Mouse (Mus musculus): ENCODE results near the gene Plbd1.
A peak's percentile ranks its signal among the peaks of the same experiment; 100 is the strongest.

The Plbd1 gene

GRCm38 (mm10) chr6:136647455-136647861 is 14.3 kb downstream of the Plbd1 start:
- DNase-seq: no peak

- DNase-seq: no peak
Measured at GRCm38 (mm10) chr6:136646207-136646606, 15.5 kb downstream of the Plbd1 start.

- no peak for DNase-seq
Measured at GRCm38 (mm10) chr6:136645754-136646153, 16.0 kb downstream of the Plbd1 start.

- peak in 1 of 2 experiments; percentile 29 for DNase-seq
Measured at GRCm38 (mm10) chr6:136644171-136644570, 17.6 kb downstream of the Plbd1 start.

GRCm38 (mm10) chr6:136634982-136635381 is 26.7 kb downstream of the Plbd1 start:
- no peak for DNase-seq

GRCm38 (mm10) chr6:136633719-136634118 is 28.0 kb downstream of the Plbd1 start:
- DNase-seq: no peak

- DNase-seq: no peak
Measured at GRCm38 (mm10) chr6:136633154-136633553, 28.6 kb downstream of the Plbd1 start.

- no peak for DNase-seq
Measured at GRCm38 (mm10) chr6:136631945-136632534, 29.7 kb downstream of the Plbd1 start.

- no peak for DNase-seq
Measured at GRCm38 (mm10) chr6:136631519-136631918, 30.2 kb downstream of the Plbd1 start.

- no peak for DNase-seq
Measured at GRCm38 (mm10) chr6:136629639-136630038, 32.1 kb downstream of the Plbd1 start.

- no peak for DNase-seq
Measured at GRCm38 (mm10) chr6:136625421-136625820, 36.3 kb downstream of the Plbd1 start.

GRCm38 (mm10) chr6:136620361-136621139 is 41.2 kb downstream of the Plbd1 start:
- DNase-seq: peak; percentile 82 to 93

- DNase-seq: no peak
Measured at GRCm38 (mm10) chr6:136614156-136614555, 47.6 kb downstream of the Plbd1 start.

- no peak for DNase-seq
Measured at GRCm38 (mm10) chr6:136612312-136612711, 49.4 kb downstream of the Plbd1 start.

- no peak for DNase-seq
Measured at GRCm38 (mm10) chr6:136611351-136612215, 50.1 kb downstream of the Plbd1 start.

GRCm38 (mm10) chr6:136602601-136603000 is 59.1 kb downstream of the Plbd1 start:
- no peak for DNase-seq

GRCm38 (mm10) chr6:136594541-136594940 is 67.2 kb downstream of the Plbd1 start:
- DNase-seq: no peak

- no peak for DNase-seq
Measured at GRCm38 (mm10) chr6:136590739-136591138, 71.0 kb downstream of the Plbd1 start.

GRCm38 (mm10) chr6:136566002-136566401 is 95.7 kb downstream of the Plbd1 start:
- no peak for DNase-seq
